Mouse (Mus musculus) right cerebral cortex, postnatal 10 days (tissue): ENCODE measurements around the gene Pcsk1n.

Experiments
- DNase-seq, 2 experiments: peaks; one replicate each; pipeline ENCODE4 v3.0.0; 2021; ENCODE audit warnings: low spot score in 2 of 2

The Pcsk1n gene

GRCm38 (mm10) chrX:7947108-7947899, 27.7 kb downstream of the Pcsk1n start, which contains the start of gene Hdac6:
Hdac6 (minus strand) TSS chrX:7947889.
- peak in 1 of 2 experiments; percentile 38 for DNase-seq

GRCm38 (mm10) chrX:7947900-7948492, 28.4 kb downstream of the Pcsk1n start:
- peak; percentile 97 for DNase-seq

GRCm38 (mm10) chrX:7950091-7950490, 30.5 kb downstream of the Pcsk1n start:
- no peak for DNase-seq

DNA sequence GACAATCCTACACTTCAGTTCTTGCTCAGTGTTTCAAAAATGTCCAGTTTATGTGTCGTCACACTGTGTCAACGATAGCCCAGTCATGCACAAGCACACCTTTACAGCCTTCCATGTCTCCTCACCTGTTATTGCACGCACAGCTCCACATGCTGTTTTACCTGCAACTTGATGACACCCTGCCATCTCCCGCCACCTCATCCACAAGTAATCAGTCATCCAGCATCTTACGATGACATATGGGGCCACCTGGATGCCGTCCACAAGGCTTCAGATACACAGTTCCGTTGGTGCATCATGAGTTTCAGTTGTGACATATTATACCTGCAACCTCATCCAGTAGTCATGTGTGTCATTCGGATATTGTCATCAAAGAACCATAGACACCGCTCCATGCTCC, 39.2 kb downstream of the Pcsk1n start:
- DNase-seq: no peak

GRCm38 (mm10) chrX:7963829-7964626, 44.4 kb downstream of the Pcsk1n start:
- DNase-seq: no peak

GRCm38 (mm10) chrX:7966161-7966560, 46.5 kb downstream of the Pcsk1n start:
- no peak for DNase-seq

- DNase-seq: no peak
These were observed 48.1 kb downstream of the Pcsk1n start for GRCm38 (mm10) chrX:7967596-7968201.

- no peak for DNase-seq
These were observed 48.6 kb downstream of the Pcsk1n start for GRCm38 (mm10) chrX:7968226-7968625.

GRCm38 (mm10) chrX:7968899-7969298, 49.3 kb downstream of the Pcsk1n start:
- no peak for DNase-seq

GRCm38 (mm10) chrX:7971292-7971691, 51.7 kb downstream of the Pcsk1n start:
- no peak for DNase-seq
